Mouse (Mus musculus) liver, embryonic 14.5 days (tissue): ENCODE results near the gene Slc5a6. TPM values are rescaled to one million over a fixed set of nuclear protein-coding genes. Genes with fewer than 3 reads are reported as not detected.

ENCODE experiments used
- ATAC-seq: fragments of 200-750 bp; cut with Nextera tagmentation; 2 replicates; pipeline ENCODE4 v1.8.0; 2017; ENCODE audit warnings: moderate number of reproducible peaks, mild to moderate bottlenecking, moderate library complexity; ENCODE audit not compliant: insufficient read depth
- DNase-seq, 3 experiments: peaks; one replicate each; pipeline ENCODE4 v3.0.0-alpha.2; 2012 to 2013; ENCODE audit warnings: low read depth in 3 of 3, low spot score in 3 of 3
- H3K27ac ChIP-seq: fragments of 300-500 bp; sonication (generic); 2 replicates; pipeline ENCODE4 v1.5.1; 2014; ENCODE audit warnings: moderate library complexity, mild to moderate bottlenecking, control low read depth, inconsistent platforms
- H3K27me3 ChIP-seq: fragments of 300-500 bp; sonication (generic); 2 replicates; pipeline ENCODE4 v1.6.1; 2014; ENCODE audit warnings: mild to moderate bottlenecking, low read length, moderate library complexity; ENCODE audit not compliant: control insufficient read depth, insufficient read depth
- H3K36me3 ChIP-seq: fragments of 300-500 bp; sonication (generic); replicated peaks from 2 replicates; pipeline ENCODE4 v1.6.1; 2014; ENCODE audit warnings: low read depth; ENCODE audit not compliant: control insufficient read depth, insufficient read depth
- H3K4me1 ChIP-seq, 2 experiments: fragments of 200-500 bp in 1 of 2; fragments of 300-500 bp in 1 of 2; sonication (generic) in 1 of 2; replicated peaks; 2 replicates each; pipeline ENCODE4 v1.6.1; 2012 to 2014; ENCODE audit warnings: antibody characterized with exemption in 1 of 2, inconsistent platforms in 1 of 2, low read length in 1 of 2; ENCODE audit not compliant: control insufficient read depth in 2 of 2, insufficient read depth in 2 of 2
- H3K4me2 ChIP-seq: fragments of 300-500 bp; sonication (generic); 2 replicates; pipeline ENCODE4 v1.6.1; 2014; ENCODE audit warnings: low read depth, mild to moderate bottlenecking, control low read depth, moderate library complexity
- H3K4me3 ChIP-seq, 2 experiments: fragments of 200-500 bp in 1 of 2; fragments of 300-500 bp in 1 of 2; sonication (generic) in 1 of 2; 2 replicates each; pipeline ENCODE4 v1.5.1; 2012 to 2014; ENCODE audit warnings: low read depth in 2 of 2, low read length in 2 of 2, mild to moderate bottlenecking in 2 of 2, control low read depth in 1 of 2, inconsistent platforms in 1 of 2, moderate library complexity in 1 of 2; ENCODE audit not compliant: insufficient read depth in 1 of 2
- H3K9ac ChIP-seq: fragments of 300-500 bp; sonication (generic); replicated peaks from 2 replicates; pipeline ENCODE4 v1.6.1; 2014; ENCODE audit warnings: mild to moderate bottlenecking, control low read depth, moderate library complexity
- H3K9me3 ChIP-seq: fragments of 300-500 bp; sonication (generic); 2 replicates; pipeline ENCODE4 v1.6.1; 2016; ENCODE audit warnings: low read length, mixed read lengths; ENCODE audit not compliant: control insufficient read depth
- CTCF ChIP-seq: IDR thresholded peaks from 2 replicates; pipeline ENCODE4 v1.5.1; 2016; ENCODE audit warnings: antibody characterized with exemption, low read depth, control low read depth
- EP300 ChIP-seq: IDR thresholded peaks from 2 replicates; pipeline ENCODE4 v1.6.1; 2016; ENCODE audit warnings: antibody characterized with exemption, low read depth
- WGBS: fragments of 180-500 bp; shearing (Covaris S2); extraction: QIAGEN DNeasy Blood & Tissue Kit; methylation state at CpG from one replicate; pipeline ENCODE4 v1.1.7; 2014; ENCODE audit not compliant: insufficient replicate concordance; 5-methylcytosine and 5-hydroxymethylcytosine counted together
- polyA plus RNA-seq, 2 experiments: library from polyadenylated mRNA; depleted of rRNA in 1 of 2; stranded (reverse) in 1 of 2; unstranded in 1 of 2; fragments of >200 nt; fragmentation: Nextera tagmentation in 1 of 2; extraction: Ambion mirVana in 1 of 2; gene quantifications; 2 replicates each; pipeline versions ENCODE4 v1.2.1 to v1.2.3; 2012 to 2014

Slc5a6 gene
- polyA plus RNA-seq, 2 experiments: 2.3 to 5.2 TPM

DNA sequence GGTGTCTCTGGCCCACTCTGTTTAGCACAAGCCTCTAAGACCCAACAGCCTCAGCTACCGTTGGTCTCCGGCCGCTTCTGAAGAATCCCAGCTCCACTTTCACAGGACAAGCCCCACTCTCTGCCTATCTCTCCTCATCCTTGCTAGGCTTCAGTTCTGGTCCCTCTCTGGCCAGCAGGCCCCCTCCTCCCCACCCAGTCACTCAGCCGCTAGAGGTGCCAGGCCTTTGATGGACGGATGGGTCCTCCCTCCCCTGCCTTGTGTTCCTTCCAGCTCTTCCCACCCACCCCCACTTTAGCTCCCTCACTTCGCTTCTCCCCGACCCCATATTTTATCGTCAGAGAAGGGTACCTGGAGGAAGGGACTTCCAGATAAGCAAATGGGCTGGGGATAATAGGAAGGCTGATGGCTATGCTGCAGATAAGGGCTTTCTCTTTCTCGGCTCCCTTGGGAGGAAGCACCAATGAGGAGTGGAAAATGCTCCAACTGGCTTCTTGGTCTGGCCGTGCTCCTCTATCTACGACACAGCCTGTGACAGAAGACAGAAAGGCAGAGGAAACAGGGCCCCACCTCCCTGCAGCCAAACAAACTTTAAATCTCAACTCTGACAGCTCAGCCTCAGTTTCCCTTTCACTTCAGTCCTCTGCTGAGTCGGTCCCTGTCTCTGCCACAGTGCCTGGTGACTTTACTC lies 34.4 kb upstream of the Slc5a6 start:
- TF ChIP-seq EP300 (no peak), CTCF (no peak)
- no peaks in the 10 kb centered on the region; the same call in 1 of the 2 replicates for H3K36me3 ChIP-seq
- H3K4me2 ChIP-seq: peak overlapping the region; percentile 8; the same call in 1 of the 2 replicates
- H3K27ac ChIP-seq: no peak overlapping the region
- no peaks in the 10 kb centered on the region for H3K9me3 ChIP-seq
- H3K4me1 ChIP-seq: peaks cover 0 to 7% of the 10 kb centered on the region in 2 experiments; a peak in 2 of 4 replicates
- peaks cover 3% of the 10 kb centered on the region; the same call in 1 of the 2 replicates for H3K27me3 ChIP-seq
- no peak overlapping the region for H3K4me3 ChIP-seq
- ATAC-seq (no peak), DNase-seq (no peak)
- no peak overlapping the region; the same call in 1 of the 2 replicates for H3K9ac ChIP-seq
- 15% methylated on average over 12 of the region's 12 CpGs for WGBS

DNA sequence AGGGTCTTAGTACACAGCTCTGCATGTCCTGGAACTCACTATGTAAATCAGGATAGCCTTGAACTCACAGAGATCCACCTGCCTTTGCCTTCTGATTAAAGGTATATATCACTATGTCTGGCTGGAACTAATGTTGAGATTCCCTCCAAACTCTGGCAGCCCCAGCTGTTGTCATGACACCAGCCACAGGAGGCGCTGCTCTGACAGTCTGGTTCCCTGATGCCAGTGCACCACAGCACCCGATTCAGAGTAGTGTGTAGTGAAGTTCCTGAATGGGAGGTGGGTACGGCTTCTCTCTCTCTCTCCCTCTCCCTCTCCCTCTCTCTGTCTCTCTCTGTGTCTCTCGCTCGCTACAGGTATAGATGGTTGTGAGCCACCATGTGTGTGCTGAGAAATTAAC lies 33.6 kb upstream of the Slc5a6 start:
- peaks cover 0 to 7% of the 10 kb centered on the region in 2 experiments; a peak in 2 of 4 replicates for H3K4me1 ChIP-seq
- WGBS: 11% methylated on average over 5 of the region's 5 CpGs
- H3K4me2 ChIP-seq: no peak overlapping the region
- H3K36me3 ChIP-seq: no peaks in the 10 kb centered on the region; the same call in 1 of the 2 replicates
- H3K9ac ChIP-seq: no peak overlapping the region
- no peak overlapping the region for H3K4me3 ChIP-seq
- TF ChIP-seq CTCF (peak; percentile 82), EP300 (no peak)
- ATAC-seq (no peak), DNase-seq (no peak)
- peaks cover 3% of the 10 kb centered on the region; the same call in 1 of the 2 replicates for H3K27me3 ChIP-seq
- no peak overlapping the region for H3K27ac ChIP-seq
- no peaks in the 10 kb centered on the region for H3K9me3 ChIP-seq

DNA sequence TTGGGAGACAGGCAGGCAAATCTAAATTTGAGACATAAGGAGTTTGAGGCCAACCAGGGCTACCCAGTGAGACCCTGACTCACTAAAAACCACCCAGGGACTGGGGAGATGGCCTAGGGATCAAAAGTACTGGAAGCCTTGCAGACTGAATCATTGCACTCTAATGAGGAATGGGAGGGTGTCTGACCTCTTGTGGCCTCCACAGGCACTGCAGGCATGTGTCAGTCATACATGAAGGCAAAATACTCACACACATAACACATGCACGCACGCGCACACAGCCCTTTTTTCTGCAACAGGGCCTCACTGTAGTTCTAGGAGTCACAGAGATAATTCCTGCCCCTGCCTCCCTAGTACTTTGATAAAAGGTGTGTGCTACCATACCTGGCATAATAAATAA lies 32.7 kb upstream of the Slc5a6 start:
- Histone ChIP-seq H3K27ac (no peak overlapping the region), H3K4me1 (peaks cover 0 to 7% of the 10 kb centered on the region in 2 experiments; a peak in 2 of 4 replicates), H3K4me3 (no peak overlapping the region), H3K27me3 (peaks cover 3% of the 10 kb centered on the region; the same call in 1 of the 2 replicates), H3K9ac (no peak overlapping the region), H3K9me3 (no peaks in the 10 kb centered on the region), H3K36me3 (peaks cover under 1% of the 10 kb centered on the region; the same call in 1 of the 2 replicates), H3K4me2 (no peak overlapping the region)
- no peak for DNase-seq
- 0 out of 2 replicates have a peak, but pooled peaks have one; percentile 38 for ATAC-seq
- WGBS: 52% methylated on average over 3 of the region's 3 CpGs
- TF ChIP-seq EP300: no peak
- peak; percentile 90 for TF ChIP-seq CTCF

DNA sequence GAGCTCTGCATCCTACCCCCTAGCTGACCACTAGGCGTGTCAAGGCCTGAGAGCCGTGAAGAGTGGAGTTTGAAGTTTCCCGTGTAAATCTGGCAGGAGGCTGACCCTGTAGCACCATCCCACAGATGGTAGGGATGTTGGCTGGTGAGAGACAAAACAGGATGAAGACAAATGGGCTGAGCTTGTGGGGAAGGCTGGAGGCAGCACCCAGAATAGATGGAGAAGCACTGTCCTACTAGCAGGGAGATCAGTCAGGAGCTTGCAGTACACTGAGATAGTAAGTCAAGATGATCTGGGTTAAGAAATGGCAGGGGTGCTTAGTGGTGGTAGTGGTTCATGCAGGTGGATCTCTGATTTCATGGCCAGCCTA lies 32.1 kb upstream of the Slc5a6 start:
- no peak overlapping the region for H3K27ac ChIP-seq
- peaks cover 0 to 7% of the 10 kb centered on the region in 2 experiments; a peak in 2 of 4 replicates for H3K4me1 ChIP-seq
- H3K9me3 ChIP-seq: no peaks in the 10 kb centered on the region
- no peak overlapping the region for H3K9ac ChIP-seq
- peaks cover 3% of the 10 kb centered on the region; the same call in 1 of the 2 replicates for H3K36me3 ChIP-seq
- no peaks in the 10 kb centered on the region for H3K27me3 ChIP-seq
- TF ChIP-seq EP300 (no peak), CTCF (no peak)
- WGBS: 45% methylated on average over 3 of the region's 3 CpGs
- no peak overlapping the region for H3K4me3 ChIP-seq
- H3K4me2 ChIP-seq: no peak overlapping the region
- ATAC-seq: no peak
- DNase-seq: no peak

DNA sequence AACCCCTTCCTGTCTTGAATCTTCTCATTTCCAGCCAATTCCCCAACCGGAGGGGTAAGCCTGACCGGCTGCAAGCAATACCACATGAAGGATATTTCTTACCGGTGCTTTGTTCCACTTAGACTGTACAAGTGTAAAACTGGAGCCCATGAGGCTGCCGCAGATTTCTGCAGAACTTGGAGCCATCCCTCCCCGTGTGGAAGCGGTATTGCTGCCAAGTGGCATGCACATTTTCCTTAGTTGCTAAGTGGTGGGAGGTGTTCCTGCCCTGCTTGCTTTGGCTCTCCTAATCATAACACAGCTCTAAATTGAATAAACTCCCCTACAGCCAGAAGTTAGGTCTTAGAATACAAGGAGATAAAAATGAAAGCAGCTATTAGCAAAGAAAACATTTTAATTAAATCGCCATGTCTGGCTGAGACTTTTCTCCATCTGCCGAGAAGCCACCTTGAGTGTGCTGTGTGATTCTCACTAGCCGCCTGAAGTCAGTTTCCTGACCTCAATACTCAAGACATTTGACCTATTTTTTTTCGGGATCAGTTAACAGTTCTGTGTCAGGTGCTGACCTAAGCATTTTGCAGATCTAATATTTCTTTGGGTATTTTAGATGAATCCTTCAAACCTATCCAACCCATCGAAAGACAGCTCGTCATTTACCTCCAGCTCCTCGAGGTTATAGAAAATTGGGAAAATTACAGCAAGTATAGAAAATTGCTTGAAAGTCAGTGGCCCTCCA lies 31.5 kb upstream of the Slc5a6 start:
- H3K9me3 ChIP-seq: no peaks in the 10 kb centered on the region
- H3K4me1 ChIP-seq: peaks cover 0 to 7% of the 10 kb centered on the region in 2 experiments; a peak in 2 of 4 replicates
- WGBS: 67% methylated on average over 13 of the region's 13 CpGs
- no peak overlapping the region for H3K4me2 ChIP-seq
- ATAC-seq (no peak), DNase-seq (no peak)
- H3K9ac ChIP-seq: no peak overlapping the region
- no peaks in the 10 kb centered on the region for H3K27me3 ChIP-seq
- peaks cover 6% of the 10 kb centered on the region for H3K36me3 ChIP-seq
- H3K4me3 ChIP-seq: no peak overlapping the region
- no peak for TF ChIP-seq CTCF
- TF ChIP-seq EP300: no peak
- H3K27ac ChIP-seq: no peak overlapping the region
